29 mouse cellular contexts compared by ENCODE assay signal in the genomic region with DNA sequence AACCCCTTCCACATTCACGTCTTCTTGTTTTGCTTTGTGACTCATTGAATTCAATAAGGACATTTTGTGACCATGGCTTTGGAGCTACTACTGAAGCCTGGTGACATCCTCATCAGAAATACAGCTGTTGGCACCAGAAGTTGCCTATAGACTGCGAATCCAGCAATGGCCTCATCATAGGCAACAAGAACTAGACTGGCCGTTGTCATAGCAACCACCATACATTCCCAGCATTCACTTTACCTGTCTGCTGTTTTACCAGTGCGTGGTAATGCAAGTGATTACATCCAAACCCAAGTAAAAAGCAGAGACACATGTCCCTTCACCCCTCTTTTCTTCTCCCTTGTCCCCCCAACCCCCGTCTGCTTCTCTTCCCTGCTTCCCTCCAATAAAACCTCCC.
A peak's percentile ranks its signal among the peaks of the same experiment; 100 is the strongest.
DNase-seq lines count a peak whose midpoint lies in the region; ATAC-seq and TF ChIP-seq lines count a peak whose summit lies in the region.
"Had no signal": no experiment of that assay in that cellular context is flagged by ENCODE, and none has a peak within 500 bp of the region (broad histone marks: within the 10 kb centered on the region; RNA-seq: fewer than 3 reads in every experiment).

No protein-coding gene starts in this region.

- 82% methylated on average over 5 of the region's 5 CpGs for WGBS in forebrain, embryonic 15.5 days
- 85% methylated on average over 5 of the region's 5 CpGs for WGBS in forebrain, embryonic 11.5 days
- WGBS in midbrain, embryonic 14.5 days = 77% methylated on average over 5 of the region's 5 CpGs
- WGBS in midbrain, embryonic 10.5 days = 83% methylated on average over 5 of the region's 5 CpGs
- WGBS in neural tube, embryonic 15.5 days = 61% methylated on average over 5 of the region's 5 CpGs
- 77% methylated on average over 5 of the region's 5 CpGs for WGBS in kidney, embryonic 15.5 days

- peak; percentile 51; the same call in 1 of the 2 replicates for ATAC-seq in forebrain, embryonic 15.5 days (replicated peaks)
- ATAC-seq in forebrain, embryonic 11.5 days (replicated peaks; ENCODE audit: low FRiP score) = no peak
- no peak for ATAC-seq in midbrain, embryonic 14.5 days (ENCODE audit: low FRiP score, low TSS enrichment)
- ATAC-seq in neural tube, embryonic 15.5 days (ENCODE audit: low FRiP score) = peak; percentile 55; the same call in 1 of the 2 replicates
- ATAC-seq in kidney, embryonic 15.5 days (replicated peaks; ENCODE audit: low FRiP score) = no peak
- ATAC-seq: activated CD4-positive, CD25-positive, alpha-beta regulatory T cell, adult 4 months; CD4-positive, CD25-positive, alpha-beta regulatory T cell, adult 4 months; forebrain, embryonic 13.5 days had no signal

- no peaks in the 10 kb centered on the region for H3K9me3 ChIP-seq in forebrain, embryonic 15.5 days
- no peaks in the 10 kb centered on the region for H3K9me3 ChIP-seq in forebrain, embryonic 11.5 days (ENCODE audit: control insufficient read depth, low read length)
- no peaks in the 10 kb centered on the region for H3K9me3 ChIP-seq in midbrain, embryonic 14.5 days (ENCODE audit: control insufficient read depth, low read length)
- no peaks in the 10 kb centered on the region for H3K9me3 ChIP-seq in midbrain, embryonic 10.5 days (replicated peaks)
- H3K9me3 ChIP-seq in neural tube, embryonic 15.5 days (replicated peaks) = no peaks in the 10 kb centered on the region
- H3K9me3 ChIP-seq in kidney, embryonic 15.5 days (replicated peaks) = no peaks in the 10 kb centered on the region
- H3K9me3 ChIP-seq: forebrain, embryonic 13.5 days; limb, embryonic 13.5 days; lung, embryonic 15.5 days; midbrain, embryonic 12.5 days; neural tube, embryonic 13.5 days had no signal

- H3K27me3 ChIP-seq in forebrain, embryonic 15.5 days = no peaks in the 10 kb centered on the region
- no peaks in the 10 kb centered on the region for H3K27me3 ChIP-seq in forebrain, embryonic 11.5 days (ENCODE audit: control insufficient read depth, insufficient read depth, low read length)
- H3K27me3 ChIP-seq in midbrain, embryonic 14.5 days (ENCODE audit: control insufficient read depth, insufficient read depth, low read length) = no peaks in the 10 kb centered on the region
- no peaks in the 10 kb centered on the region for H3K27me3 ChIP-seq in midbrain, embryonic 10.5 days (ENCODE audit: low read depth, poor library complexity, severe bottlenecking)
- H3K27me3 ChIP-seq in neural tube, embryonic 15.5 days (replicated peaks) = no peaks in the 10 kb centered on the region
- H3K27me3 ChIP-seq in kidney, embryonic 15.5 days = no peaks in the 10 kb centered on the region
- H3K27me3 ChIP-seq: forebrain, embryonic 13.5 days; limb, embryonic 13.5 days; lung, embryonic 15.5 days; midbrain, embryonic 12.5 days; neural tube, embryonic 13.5 days had no signal

- H3K36me3 ChIP-seq in forebrain, embryonic 15.5 days = no peaks in the 10 kb centered on the region
- no peaks in the 10 kb centered on the region for H3K36me3 ChIP-seq in forebrain, embryonic 11.5 days (ENCODE audit: control insufficient read depth, insufficient read depth, low read length)
- H3K36me3 ChIP-seq in midbrain, embryonic 14.5 days (ENCODE audit: control insufficient read depth, insufficient read depth, low read length) = no peaks in the 10 kb centered on the region
- H3K36me3 ChIP-seq in midbrain, embryonic 10.5 days = no peaks in the 10 kb centered on the region
- H3K36me3 ChIP-seq in neural tube, embryonic 15.5 days = no peaks in the 10 kb centered on the region
- H3K36me3 ChIP-seq in kidney, embryonic 15.5 days = no peaks in the 10 kb centered on the region
- H3K36me3 ChIP-seq: limb, embryonic 13.5 days; lung, embryonic 15.5 days; midbrain, embryonic 12.5 days; neural tube, embryonic 13.5 days had no signal

- H3K4me1 ChIP-seq in forebrain, embryonic 15.5 days = no peaks in the 10 kb centered on the region; the same call in 1 of the 2 replicates
- H3K4me1 ChIP-seq in forebrain, embryonic 11.5 days (replicated peaks; ENCODE audit: control insufficient read depth, insufficient read depth, low read length) = no peaks in the 10 kb centered on the region
- H3K4me1 ChIP-seq in midbrain, embryonic 14.5 days (ENCODE audit: control insufficient read depth, insufficient read depth, low read length) = no peaks in the 10 kb centered on the region
- H3K4me1 ChIP-seq in midbrain, embryonic 10.5 days = no peaks in the 10 kb centered on the region
- no peaks in the 10 kb centered on the region for H3K4me1 ChIP-seq in neural tube, embryonic 15.5 days
- no peaks in the 10 kb centered on the region for H3K4me1 ChIP-seq in kidney, embryonic 15.5 days
- H3K4me1 ChIP-seq: forebrain, embryonic 13.5 days; limb, embryonic 13.5 days; lung, embryonic 15.5 days; midbrain, embryonic 12.5 days; neural tube, embryonic 13.5 days had no signal

- H3K4me2 ChIP-seq in forebrain, embryonic 15.5 days (replicated peaks) = no peak overlapping the region
- no peak overlapping the region for H3K4me2 ChIP-seq in forebrain, embryonic 11.5 days (ENCODE audit: low read depth, low read length, severe bottlenecking)
- no peak overlapping the region for H3K4me2 ChIP-seq in midbrain, embryonic 14.5 days (ENCODE audit: low read length)
- no peak overlapping the region for H3K4me2 ChIP-seq in neural tube, embryonic 15.5 days
- H3K4me2 ChIP-seq in kidney, embryonic 15.5 days = no peak overlapping the region
- H3K4me2 ChIP-seq: forebrain, embryonic 13.5 days; hindbrain, embryonic 14.5 days; limb, embryonic 13.5 days; liver, embryonic 11.5 days; lung, embryonic 15.5 days; midbrain, embryonic 12.5 days; neural tube, embryonic 13.5 days had no signal

- DNase-seq in forebrain, embryonic 11.5 days (ENCODE audit: low spot score) = no peak
- peak; percentile 52 for DNase-seq in midbrain, embryonic 14.5 days
- no peak for DNase-seq in midbrain, embryonic 10.5 days (ENCODE audit: low spot score)
- DNase-seq in brain, embryonic 14.5 days (ENCODE audit: low read depth) = peak; percentile 59
- DNase-seq: adrenal gland, adult 2 months; adrenal gland, postnatal 36 days; cerebellum, adult 8-10 months; cerebellum, postnatal 25 days; heart, postnatal 36 days; kidney, adult 18-20 months; kidney, postnatal 36 days; right cerebral cortex, postnatal 4 days; thymus, adult 18-20 months; thymus, postnatal 25 days had no signal

- H3K9ac ChIP-seq in forebrain, embryonic 15.5 days (replicated peaks) = no peak overlapping the region
- H3K9ac ChIP-seq in forebrain, embryonic 11.5 days (ENCODE audit: low read length) = no peak overlapping the region
- no peak overlapping the region for H3K9ac ChIP-seq in midbrain, embryonic 14.5 days (replicated peaks; ENCODE audit: low read length)
- H3K9ac ChIP-seq in neural tube, embryonic 15.5 days (replicated peaks) = no peak overlapping the region
- H3K9ac ChIP-seq in kidney, embryonic 15.5 days = no peak overlapping the region
- H3K9ac ChIP-seq: forebrain, embryonic 13.5 days; hindbrain, embryonic 14.5 days; limb, embryonic 13.5 days; lung, embryonic 15.5 days; midbrain, embryonic 12.5 days; neural tube, embryonic 13.5 days had no signal

- no peak overlapping the region for H3K27ac ChIP-seq in forebrain, embryonic 15.5 days (replicated peaks)
- no peak overlapping the region for H3K27ac ChIP-seq in forebrain, embryonic 11.5 days (ENCODE audit: low read depth, low read length)
- no peak overlapping the region for H3K27ac ChIP-seq in midbrain, embryonic 14.5 days (replicated peaks; ENCODE audit: low read depth, low read length)
- H3K27ac ChIP-seq in midbrain, embryonic 10.5 days (replicated peaks) = no peak overlapping the region
- H3K27ac ChIP-seq in neural tube, embryonic 15.5 days (replicated peaks) = no peak overlapping the region
- H3K27ac ChIP-seq in kidney, embryonic 15.5 days = no peak overlapping the region
- H3K27ac ChIP-seq: forebrain, embryonic 13.5 days; hindbrain, embryonic 14.5 days; limb, embryonic 13.5 days; lung, embryonic 15.5 days; midbrain, embryonic 12.5 days; neural tube, embryonic 13.5 days; stomach, postnatal 0 days had no signal

- no peak for TF ChIP-seq CTCF in brain, embryonic 14.5 days (IDR thresholded peaks at IDR 0.05; ENCODE audit: borderline replicate concordance, extremely low read depth, insufficient read depth, insufficient read length)

- TF ChIP-seq POLR2A in brain, embryonic 14.5 days (IDR thresholded peaks at IDR 0.05; ENCODE audit: borderline replicate concordance, extremely low read depth, insufficient read depth, insufficient read length, poor library complexity, severe bottlenecking) = no peak

- no peak overlapping the region for H3K4me3 ChIP-seq in forebrain, embryonic 15.5 days
- H3K4me3 ChIP-seq in forebrain, embryonic 11.5 days (ENCODE audit: low read depth, low read length) = no peak overlapping the region
- H3K4me3 ChIP-seq in midbrain, embryonic 14.5 days (replicated peaks; ENCODE audit: low read depth, low read length) = no peak overlapping the region
- H3K4me3 ChIP-seq in midbrain, embryonic 10.5 days = no peak overlapping the region
- no peak overlapping the region for H3K4me3 ChIP-seq in neural tube, embryonic 15.5 days (replicated peaks)
- H3K4me3 ChIP-seq in kidney, embryonic 15.5 days (replicated peaks) = no peak overlapping the region
- H3K4me3 ChIP-seq: erythroblast, embryonic 14.5 days; forebrain, embryonic 13.5 days; limb, embryonic 13.5 days; lung, embryonic 15.5 days; midbrain, embryonic 12.5 days; myocyte; neural tube, embryonic 13.5 days had no signal

Comparison
In these comparisons a context has a peak if more than half of its experiments do, and no peak if none do; other contexts are left out.
1. ATAC-seq: peak in forebrain, embryonic 15.5 days (single experiment) and neural tube, embryonic 15.5 days (single experiment); none in forebrain, embryonic 11.5 days (single experiment), midbrain, embryonic 14.5 days (single experiment) and kidney, embryonic 15.5 days (single experiment).
2. DNase-seq: peak in midbrain, embryonic 14.5 days (single experiment) and brain, embryonic 14.5 days (single experiment); none in forebrain, embryonic 11.5 days (single experiment) and midbrain, embryonic 10.5 days (single experiment).